Mouse (Mus musculus): ENCODE results near the gene Gna14.

Gna14 gene

GRCm38 (mm10) chr19:16435531-16436231 is at the start of gene Gna14:
TSS of gene Gna14 (plus strand) at chr19:16435762.
- no peak for DNase-seq (ENCODE audit: low read depth, low spot score)

- DNase-seq (ENCODE audit: low read depth, low spot score), result no peak
Observed at GRCm38 (mm10) chr19:16386514-16386913, 49.0 kb upstream of the Gna14 start.

- no peak for DNase-seq (ENCODE audit: low read depth, low spot score)
Observed at GRCm38 (mm10) chr19:16390192-16390795, 45.3 kb upstream of the Gna14 start.

GRCm38 (mm10) chr19:16394381-16394780 is 41.2 kb upstream of the Gna14 start:
- DNase-seq (ENCODE audit: low read depth, low spot score), result no peak

GRCm38 (mm10) chr19:16403101-16403500 is 32.5 kb upstream of the Gna14 start:
- DNase-seq (ENCODE audit: low read depth, low spot score), result no peak

- no peak for DNase-seq (ENCODE audit: low read depth, low spot score)
Observed at GRCm38 (mm10) chr19:16407727-16408126, 27.8 kb upstream of the Gna14 start.

- no peak for DNase-seq (ENCODE audit: low read depth, low spot score)
Observed at GRCm38 (mm10) chr19:16411302-16411701, 24.3 kb upstream of the Gna14 start.

GRCm38 (mm10) chr19:16418086-16418663 is 17.4 kb upstream of the Gna14 start:
- DNase-seq (ENCODE audit: low read depth, low spot score), result no peak

- DNase-seq (ENCODE audit: low read depth, low spot score), result no peak
Observed at GRCm38 (mm10) chr19:16425596-16425995, 10.0 kb upstream of the Gna14 start.

GRCm38 (mm10) chr19:16431368-16431767 is 4.2 kb upstream of the Gna14 start:
- DNase-seq (ENCODE audit: low read depth, low spot score), result no peak

- no peak for DNase-seq (ENCODE audit: low read depth, low spot score)
Observed at GRCm38 (mm10) chr19:16434879-16435278, 683 bp upstream of the Gna14 start.

- no peak for DNase-seq (ENCODE audit: low read depth, low spot score)
Observed at GRCm38 (mm10) chr19:16436335-16437169, 990 bp downstream of the Gna14 start.

- no peak for DNase-seq (ENCODE audit: low read depth, low spot score)
Observed at GRCm38 (mm10) chr19:16437170-16437483, 1.6 kb downstream of the Gna14 start.

- DNase-seq (ENCODE audit: low read depth, low spot score), result no peak
Observed at GRCm38 (mm10) chr19:16437906-16438305, 2.3 kb downstream of the Gna14 start.

- DNase-seq (ENCODE audit: low read depth, low spot score), result no peak
Observed at GRCm38 (mm10) chr19:16439278-16439677, 3.7 kb downstream of the Gna14 start.

- DNase-seq (ENCODE audit: low read depth, low spot score), result no peak
Observed at GRCm38 (mm10) chr19:16439834-16440233, 4.3 kb downstream of the Gna14 start.

- DNase-seq (ENCODE audit: low read depth, low spot score), result no peak
Observed at GRCm38 (mm10) chr19:16441329-16441728, 5.8 kb downstream of the Gna14 start.

- DNase-seq (ENCODE audit: low read depth, low spot score), result no peak
Observed at GRCm38 (mm10) chr19:16443335-16443734, 7.8 kb downstream of the Gna14 start.

- DNase-seq (ENCODE audit: low read depth, low spot score), result no peak
Observed at GRCm38 (mm10) chr19:16446612-16447011, 11.1 kb downstream of the Gna14 start.

GRCm38 (mm10) chr19:16447832-16448621 is 12.5 kb downstream of the Gna14 start:
- no peak for DNase-seq (ENCODE audit: low read depth, low spot score)

GRCm38 (mm10) chr19:16448796-16449195 is 13.2 kb downstream of the Gna14 start:
- DNase-seq (ENCODE audit: low read depth, low spot score), result no peak
